ENCODE assay signal across 12 mouse cellular contexts in the genomic region with DNA sequence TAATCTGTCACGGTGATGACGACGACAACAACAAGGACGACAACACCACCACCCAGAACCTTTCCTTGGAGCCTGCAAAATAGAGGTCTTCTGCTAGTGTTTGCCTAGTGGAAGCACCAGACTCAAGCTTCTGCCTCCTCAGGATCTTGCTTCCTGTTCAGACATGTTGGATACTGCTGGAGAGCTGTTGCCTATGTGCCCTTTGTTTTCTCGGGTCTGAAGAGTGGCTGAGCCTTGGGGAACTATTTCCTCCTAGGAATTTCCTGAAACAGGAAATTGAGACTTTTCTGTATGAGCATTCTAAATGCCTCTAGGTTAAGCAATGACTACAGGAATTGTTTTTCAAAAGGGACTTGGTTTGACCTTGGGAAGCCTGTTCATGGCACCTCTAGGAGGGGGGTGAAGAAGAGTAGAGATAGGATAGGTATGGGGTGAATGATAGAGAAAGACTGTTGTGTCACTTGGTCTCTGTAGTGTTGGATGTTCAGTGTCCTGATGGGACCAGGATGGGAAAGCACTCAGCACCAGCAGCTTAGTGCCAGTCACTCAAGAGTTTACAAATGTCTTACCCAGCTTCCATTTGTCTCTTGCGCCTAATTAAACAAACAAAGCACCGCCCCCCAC. TPM values are rescaled to one million over a fixed set of nuclear protein-coding genes. Genes with fewer than 3 reads are reported as not detected.
DNase-seq lines count a peak whose midpoint lies in the region; ATAC-seq and TF ChIP-seq lines count a peak whose summit lies in the region.
"Had no signal": no experiment of that assay in that cellular context is flagged by ENCODE, and none has a peak within 500 bp of the region (broad histone marks: within the 10 kb centered on the region; RNA-seq: fewer than 3 reads in every experiment).

No protein-coding gene starts in this region.

- no peak overlapping the region for H3K4me2 ChIP-seq in heart, embryonic 11.5 days
- H3K4me2 ChIP-seq in lung, embryonic 14.5 days = no peak overlapping the region
- no peak overlapping the region for H3K4me2 ChIP-seq in embryonic facial prominence, embryonic 11.5 days (ENCODE audit: low read depth, low read length)
- no peak overlapping the region for H3K4me2 ChIP-seq in stomach, embryonic 15.5 days

- H3K9me3 ChIP-seq in heart, embryonic 11.5 days (replicated peaks; ENCODE audit: control insufficient read depth, low read length) = no peaks in the 10 kb centered on the region
- no peaks in the 10 kb centered on the region for H3K9me3 ChIP-seq in lung, embryonic 14.5 days (ENCODE audit: low read depth, low read length)
- no peaks in the 10 kb centered on the region for H3K9me3 ChIP-seq in embryonic facial prominence, embryonic 11.5 days (replicated peaks; ENCODE audit: control insufficient read depth, low read length)
- no peaks in the 10 kb centered on the region for H3K9me3 ChIP-seq in stomach, embryonic 15.5 days

- H3K27me3 ChIP-seq in heart, embryonic 11.5 days (ENCODE audit: control insufficient read depth, insufficient read depth, low read length) = no peaks in the 10 kb centered on the region
- no peaks in the 10 kb centered on the region for H3K27me3 ChIP-seq in lung, embryonic 14.5 days (ENCODE audit: insufficient read depth, low read length)
- no peaks in the 10 kb centered on the region for H3K27me3 ChIP-seq in embryonic facial prominence, embryonic 11.5 days (ENCODE audit: control insufficient read depth, insufficient read depth, low read length)
- H3K27me3 ChIP-seq in stomach, embryonic 15.5 days (replicated peaks) = no peaks in the 10 kb centered on the region
- H3K27me3 ChIP-seq: Patski had no signal

- no peak for DNase-seq in heart, postnatal 10 days
- DNase-seq in lung, embryonic 14.5 days = peak; percentile 37
- no peak for DNase-seq in lung, postnatal 4 days
- DNase-seq in embryonic facial prominence, embryonic 11.5 days (ENCODE audit: low spot score) = peak; percentile 21
- no peak for DNase-seq in cerebellum, adult 11 months
- no peak for DNase-seq in left cerebral cortex, postnatal 4 days
- DNase-seq: adrenal gland, postnatal 25 days; cerebellum, adult 9-10 months; forebrain, postnatal 0 days had no signal

- no peak overlapping the region for H3K4me3 ChIP-seq in heart, embryonic 11.5 days (ENCODE audit: low read depth, low read length)
- no peak overlapping the region for H3K4me3 ChIP-seq in lung, embryonic 14.5 days (ENCODE audit: low read depth, low read length)
- no peak overlapping the region for H3K4me3 ChIP-seq in embryonic facial prominence, embryonic 11.5 days (ENCODE audit: low read depth, low read length)
- no peak overlapping the region for H3K4me3 ChIP-seq in stomach, embryonic 15.5 days (replicated peaks)

- H3K4me1 ChIP-seq in heart, embryonic 11.5 days (ENCODE audit: control insufficient read depth, insufficient read depth, low read length) = peaks cover 30% of the 10 kb centered on the region
- H3K4me1 ChIP-seq in lung, embryonic 14.5 days (ENCODE audit: insufficient read depth) = peaks cover 23% of the 10 kb centered on the region
- H3K4me1 ChIP-seq in embryonic facial prominence, embryonic 11.5 days (ENCODE audit: control insufficient read depth, insufficient read depth, low read length) = no peaks in the 10 kb centered on the region; the same call in 1 of the 2 replicates
- peaks cover 16% of the 10 kb centered on the region for H3K4me1 ChIP-seq in stomach, embryonic 15.5 days

- H3K27ac ChIP-seq in heart, embryonic 11.5 days (ENCODE audit: low read depth, low read length) = peak overlapping the region; percentile 11; the same call in 1 of the 2 replicates
- H3K27ac ChIP-seq in lung, embryonic 14.5 days (ENCODE audit: low read depth) = peak overlapping the region; percentile 43; the same call in 1 of the 2 replicates
- H3K27ac ChIP-seq in embryonic facial prominence, embryonic 11.5 days (replicated peaks; ENCODE audit: low read depth, low read length) = no peak overlapping the region
- H3K27ac ChIP-seq in stomach, embryonic 15.5 days = peak overlapping the region; percentile 36; the same call in 1 of the 2 replicates

- intact Hi-C loops in heart, postnatal 10 days (cut with DNase I) = loop anchor here (5.0 kb wide), 1 partner anchor 50 kb away; the partner anchor contains the start of gene Gnaq
- intact Hi-C loops in left cerebral cortex, postnatal 4 days (cut with DNase I) = no loop called here

- no peak for ATAC-seq in heart, embryonic 11.5 days (replicated peaks; ENCODE audit: insufficient number of reproducible peaks, low FRiP score, low TSS enrichment)
- 0 out of 2 replicates have a peak, but pooled peaks have one; percentile 32 for ATAC-seq in lung, embryonic 14.5 days (ENCODE audit: insufficient read depth)
- no peak for ATAC-seq in embryonic facial prominence, embryonic 11.5 days (replicated peaks; ENCODE audit: insufficient number of reproducible peaks, low FRiP score, low TSS enrichment, low read depth)
- no peak for ATAC-seq in stomach, embryonic 15.5 days (ENCODE audit: insufficient read depth, low FRiP score, low read depth)
- ATAC-seq: forebrain, postnatal 0 days; Patski had no signal

- WGBS in heart, embryonic 11.5 days (ENCODE audit: insufficient replicate concordance) = 77% methylated on average over 7 of the region's 7 CpGs
- 68% methylated on average over 7 of the region's 7 CpGs for WGBS in lung, embryonic 14.5 days
- 80% methylated on average over 7 of the region's 7 CpGs for WGBS in embryonic facial prominence, embryonic 11.5 days
- WGBS in stomach, embryonic 15.5 days = 71% methylated on average over 7 of the region's 7 CpGs

- TF ChIP-seq CTCF in lung, embryonic 14.5 days (IDR thresholded peaks at IDR 0.05; ENCODE audit: low read depth) = no peak

- H3K9ac ChIP-seq in heart, embryonic 11.5 days (ENCODE audit: low read depth, low read length) = no peak overlapping the region
- no peak overlapping the region for H3K9ac ChIP-seq in lung, embryonic 14.5 days
- no peak overlapping the region for H3K9ac ChIP-seq in embryonic facial prominence, embryonic 11.5 days (replicated peaks; ENCODE audit: low read length)
- H3K9ac ChIP-seq in stomach, embryonic 15.5 days = no peak overlapping the region
- H3K9ac ChIP-seq: forebrain, postnatal 0 days had no signal

- no peaks in the 10 kb centered on the region for H3K36me3 ChIP-seq in heart, embryonic 11.5 days (ENCODE audit: control insufficient read depth, insufficient read depth, low read length)
- no peaks in the 10 kb centered on the region for H3K36me3 ChIP-seq in lung, embryonic 14.5 days (ENCODE audit: insufficient read depth)
- H3K36me3 ChIP-seq in embryonic facial prominence, embryonic 11.5 days (replicated peaks; ENCODE audit: control insufficient read depth, insufficient read depth, low read depth, low read length) = no peaks in the 10 kb centered on the region
- no peaks in the 10 kb centered on the region for H3K36me3 ChIP-seq in stomach, embryonic 15.5 days

RNA-seq across cellular contexts. Expression of gene Gnaq, which starts 49.3 kb away (rescaled TPM):
- polyA plus RNA-seq in heart, embryonic 11.5 days (2014; fragmentation: Nextera tagmentation; extraction: Ambion mirVana) = 9.2 and 13.1 TPM in 2 replicates
- total RNA-seq in heart, postnatal 10 days (2021) = 10 to 100 TPM; 37.3 to 38.1 TPM
- 15.9 and 16.1 TPM in 2 replicates for polyA plus RNA-seq in lung, embryonic 14.5 days (2014; fragmentation: Nextera tagmentation; extraction: Ambion mirVana)
- 15.2 and 16.2 TPM in 2 replicates for polyA plus RNA-seq in embryonic facial prominence, embryonic 11.5 days (2014; fragmentation: Nextera tagmentation; extraction: Ambion mirVana)
- 35.6 and 36.2 TPM in 2 replicates for polyA plus RNA-seq in stomach, embryonic 15.5 days (2015; fragmentation: Nextera tagmentation; extraction: Ambion mirVana)
- total RNA-seq in left cerebral cortex, postnatal 4 days (2021) = 100 to 1,000 TPM; 236 to 246 TPM

Comparison
In these comparisons a context has a peak if more than half of its experiments do, and no peak if none do; other contexts are left out.
1. DNase-seq: peak in lung, embryonic 14.5 days (single experiment) and embryonic facial prominence, embryonic 11.5 days (single experiment); none in heart, postnatal 10 days (0 of 2), lung, postnatal 4 days (0 of 2), cerebellum, adult 11 months (single experiment) and left cerebral cortex, postnatal 4 days (single experiment).